Mouse (Mus musculus) neural tube, embryonic 12.5 days (tissue): ENCODE measurements around the gene Spon2. TPM values are rescaled to one million over a fixed set of nuclear protein-coding genes. Genes with fewer than 3 reads are reported as not detected.
A peak's percentile ranks its signal among the peaks of the same experiment; 100 is the strongest.

ENCODE experiments used
- ATAC-seq: fragments of 200-750 bp; cut with Nextera tagmentation; 2 replicates; pipeline ENCODE4 v1.8.0; 2017; ENCODE audit warnings: low read depth, mild to moderate bottlenecking, moderate TSS enrichment, moderate library complexity; ENCODE audit not compliant: low FRiP score
- H3K27ac ChIP-seq: fragments of 300-500 bp; sonication (generic); 2 replicates; pipeline ENCODE4 v1.5.1; 2016
- H3K27me3 ChIP-seq: fragments of 300-500 bp; sonication (generic); replicated peaks from 2 replicates; pipeline ENCODE4 v1.6.1; 2016; ENCODE audit warnings: mild to moderate bottlenecking
- H3K36me3 ChIP-seq: fragments of 300-500 bp; sonication (generic); 2 replicates; pipeline ENCODE4 v1.6.1; 2016; ENCODE audit warnings: mild to moderate bottlenecking
- H3K4me1 ChIP-seq: fragments of 300-500 bp; sonication (generic); 2 replicates; pipeline ENCODE4 v1.6.1; 2016
- H3K4me2 ChIP-seq: fragments of 300-500 bp; sonication (generic); replicated peaks from 2 replicates; pipeline ENCODE4 v1.6.1; 2016; ENCODE audit warnings: mild to moderate bottlenecking
- H3K4me3 ChIP-seq: fragments of 300-500 bp; sonication (generic); 2 replicates; pipeline ENCODE4 v1.5.1; 2016
- H3K9ac ChIP-seq: fragments of 300-500 bp; sonication (generic); 2 replicates; pipeline ENCODE4 v1.6.1; 2016; ENCODE audit warnings: mild to moderate bottlenecking
- H3K9me3 ChIP-seq: fragments of 300-500 bp; sonication (generic); 2 replicates; pipeline ENCODE4 v1.6.1; 2016; ENCODE audit warnings: mild to moderate bottlenecking
- WGBS: fragments of 180-500 bp; shearing (Covaris S2); methylation state at CpG from one replicate; pipeline ENCODE4 v1.1.7; 2016; 5-methylcytosine and 5-hydroxymethylcytosine counted together
- polyA plus RNA-seq: library from polyadenylated mRNA; unstranded; fragments of >200 nt; fragmentation: Nextera tagmentation; extraction: Ambion mirVana; gene quantifications from 2 replicates; pipeline ENCODE4 v1.2.1, GENCODE M21; 2016

Gene Spon2
- polyA plus RNA-seq, 1 experiment from 2014 or later, result 2.1 TPM

- no peaks in the 10 kb centered on the region for H3K36me3 ChIP-seq
- WGBS, result 89% methylated on average over 3 of the region's 3 CpGs
- no peaks in the 10 kb centered on the region for H3K27me3 ChIP-seq
- ATAC-seq, result no peak
- H3K4me3 ChIP-seq, result no peak overlapping the region
- H3K9ac ChIP-seq, result no peak overlapping the region
- H3K27ac ChIP-seq, result no peak overlapping the region
- H3K4me2 ChIP-seq, result no peak overlapping the region
- H3K4me1 ChIP-seq, result no peaks in the 10 kb centered on the region
- H3K9me3 ChIP-seq, result no peaks in the 10 kb centered on the region
Measured at GRCm38 (mm10) chr5:33210515-33210914, 7.7 kb downstream of the Spon2 start.

DNA sequence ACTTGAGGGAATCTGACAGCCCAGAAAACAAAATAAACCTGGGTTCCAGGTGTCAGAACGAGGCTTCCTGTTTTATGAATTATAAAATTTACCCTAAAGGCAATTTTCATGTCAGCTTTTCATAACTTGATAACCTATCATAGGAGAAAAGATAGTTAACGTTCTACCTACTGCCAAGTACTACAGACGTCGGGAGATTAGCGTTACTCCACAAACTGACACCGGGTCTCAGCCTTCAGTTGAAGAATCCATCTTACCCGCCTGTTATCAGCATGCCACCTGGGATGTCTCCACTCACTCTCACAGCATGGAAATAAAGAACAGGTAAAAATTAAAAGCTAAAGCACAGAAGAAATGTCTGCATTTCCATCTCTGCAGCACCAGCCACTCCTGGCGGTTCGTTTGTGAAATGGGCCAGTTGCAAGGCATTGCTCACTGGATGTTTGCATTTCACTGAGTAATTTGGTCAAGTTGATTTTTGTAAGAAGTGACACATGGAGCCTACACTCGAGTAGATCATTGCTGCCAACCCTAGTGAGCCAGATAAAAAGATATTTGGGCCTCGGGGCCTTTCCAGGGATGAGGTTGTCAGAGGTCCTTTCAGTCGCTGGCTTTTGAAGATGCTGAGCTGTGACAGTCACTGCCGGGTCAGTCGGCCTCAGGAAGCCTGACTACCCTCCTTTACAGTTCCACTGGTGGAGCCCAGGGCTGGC lies 9.6 kb downstream of the Spon2 start:
- Histone ChIP-seq H3K4me2 (no peak overlapping the region), H3K4me3 (no peak overlapping the region), H3K27me3 (no peaks in the 10 kb centered on the region), H3K9me3 (no peaks in the 10 kb centered on the region), H3K36me3 (no peaks in the 10 kb centered on the region), H3K4me1 (no peaks in the 10 kb centered on the region), H3K9ac (no peak overlapping the region), H3K27ac (no peak overlapping the region)
- no peak for ATAC-seq
- 82% methylated on average over 14 of the region's 14 CpGs for WGBS

GRCm38 (mm10) chr5:33207136-33207535 lies 11.1 kb downstream of the Spon2 start:
- no peak overlapping the region for H3K4me2 ChIP-seq
- no peak overlapping the region for H3K4me3 ChIP-seq
- no peak overlapping the region for H3K27ac ChIP-seq
- WGBS, result 68% methylated on average over 9 of the region's 9 CpGs
- no peak overlapping the region for H3K9ac ChIP-seq
- no peaks in the 10 kb centered on the region for H3K36me3 ChIP-seq
- no peaks in the 10 kb centered on the region for H3K27me3 ChIP-seq
- no peaks in the 10 kb centered on the region for H3K4me1 ChIP-seq
- no peaks in the 10 kb centered on the region for H3K9me3 ChIP-seq
- ATAC-seq, result no peak

GRCm38 (mm10) chr5:33206328-33206727 lies 11.9 kb downstream of the Spon2 start:
- Histone ChIP-seq H3K4me3 (no peak overlapping the region), H3K9me3 (no peaks in the 10 kb centered on the region), H3K36me3 (no peaks in the 10 kb centered on the region), H3K27ac (no peak overlapping the region), H3K4me2 (no peak overlapping the region), H3K27me3 (no peaks in the 10 kb centered on the region), H3K4me1 (no peaks in the 10 kb centered on the region), H3K9ac (no peak overlapping the region)
- WGBS, result 92% methylated on average over 7 of the region's 7 CpGs
- ATAC-seq, result no peak

DNA sequence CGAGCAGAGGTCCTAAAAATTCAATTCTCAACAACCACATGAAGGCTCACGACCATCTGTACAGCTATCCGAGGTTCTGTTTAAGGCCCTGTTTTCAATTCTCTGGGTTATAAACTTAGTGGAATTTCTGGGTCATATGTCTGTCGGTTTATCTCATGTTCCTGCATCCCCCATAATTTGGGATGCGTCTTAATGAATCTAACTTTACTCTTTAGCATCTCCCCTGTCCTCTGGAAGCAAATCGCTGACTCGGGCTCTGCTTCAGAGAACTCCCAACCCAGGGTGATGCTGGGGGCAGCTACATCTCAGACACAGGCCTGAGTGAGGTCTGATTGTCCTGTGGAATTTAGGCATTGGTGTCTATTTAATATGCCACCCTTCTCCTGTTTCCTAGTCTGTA lies 14.0 kb downstream of the Spon2 start:
- Histone ChIP-seq H3K4me2 (no peak overlapping the region), H3K9ac (no peak overlapping the region), H3K27me3 (no peaks in the 10 kb centered on the region), H3K27ac (no peak overlapping the region), H3K4me1 (no peaks in the 10 kb centered on the region), H3K9me3 (no peaks in the 10 kb centered on the region), H3K36me3 (no peaks in the 10 kb centered on the region), H3K4me3 (no peak overlapping the region)
- 79% methylated on average over 7 of the region's 7 CpGs for WGBS
- ATAC-seq, result no peak

DNA sequence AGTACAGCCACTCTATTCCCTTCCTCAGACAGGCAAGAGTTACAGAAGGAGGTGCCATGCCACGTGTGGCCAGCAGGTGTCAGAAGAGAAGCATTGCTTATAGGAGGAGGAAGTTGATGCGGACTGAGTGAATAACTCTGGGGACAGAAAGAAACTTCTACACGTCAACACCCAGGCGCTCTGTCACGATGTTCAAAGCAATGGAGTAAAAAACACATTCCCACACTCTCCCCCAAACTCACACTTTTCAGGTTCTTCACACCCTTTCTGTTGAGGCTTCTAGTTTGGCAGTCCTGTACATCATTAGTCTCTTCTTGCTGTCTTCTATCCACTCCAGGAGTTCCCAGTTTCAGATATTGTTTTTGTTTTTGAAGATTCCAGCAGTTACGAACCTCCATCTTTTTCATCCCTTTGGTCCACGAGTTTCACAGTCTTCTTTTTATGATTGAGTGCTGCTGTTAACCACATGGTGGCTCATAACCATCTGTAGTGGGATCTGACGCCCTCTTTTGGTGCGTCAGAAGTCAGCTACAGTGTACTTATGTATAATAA lies 14.5 kb downstream of the Spon2 start:
- H3K27me3 ChIP-seq, result no peaks in the 10 kb centered on the region
- 21% methylated on average over 9 of the region's 9 CpGs for WGBS
- H3K4me2 ChIP-seq, result peak overlapping the region; percentile 31; the same call in 1 of the 2 replicates
- peak; percentile 53; the same call in 1 of the 2 replicates for ATAC-seq
- H3K4me3 ChIP-seq, result no peak overlapping the region
- no peak overlapping the region for H3K9ac ChIP-seq
- H3K27ac ChIP-seq, result no peak overlapping the region
- H3K9me3 ChIP-seq, result no peaks in the 10 kb centered on the region
- no peaks in the 10 kb centered on the region for H3K4me1 ChIP-seq
- no peaks in the 10 kb centered on the region for H3K36me3 ChIP-seq

GRCm38 (mm10) chr5:33203171-33203565 lies 15.1 kb downstream of the Spon2 start:
- Histone ChIP-seq H3K4me1 (no peaks in the 10 kb centered on the region), H3K9ac (no peak overlapping the region), H3K36me3 (no peaks in the 10 kb centered on the region), H3K9me3 (no peaks in the 10 kb centered on the region), H3K27ac (no peak overlapping the region), H3K27me3 (no peaks in the 10 kb centered on the region), H3K4me3 (no peak overlapping the region), H3K4me2 (no peak overlapping the region)
- 81% methylated on average over 6 of the region's 6 CpGs for WGBS
- no peak for ATAC-seq

DNA sequence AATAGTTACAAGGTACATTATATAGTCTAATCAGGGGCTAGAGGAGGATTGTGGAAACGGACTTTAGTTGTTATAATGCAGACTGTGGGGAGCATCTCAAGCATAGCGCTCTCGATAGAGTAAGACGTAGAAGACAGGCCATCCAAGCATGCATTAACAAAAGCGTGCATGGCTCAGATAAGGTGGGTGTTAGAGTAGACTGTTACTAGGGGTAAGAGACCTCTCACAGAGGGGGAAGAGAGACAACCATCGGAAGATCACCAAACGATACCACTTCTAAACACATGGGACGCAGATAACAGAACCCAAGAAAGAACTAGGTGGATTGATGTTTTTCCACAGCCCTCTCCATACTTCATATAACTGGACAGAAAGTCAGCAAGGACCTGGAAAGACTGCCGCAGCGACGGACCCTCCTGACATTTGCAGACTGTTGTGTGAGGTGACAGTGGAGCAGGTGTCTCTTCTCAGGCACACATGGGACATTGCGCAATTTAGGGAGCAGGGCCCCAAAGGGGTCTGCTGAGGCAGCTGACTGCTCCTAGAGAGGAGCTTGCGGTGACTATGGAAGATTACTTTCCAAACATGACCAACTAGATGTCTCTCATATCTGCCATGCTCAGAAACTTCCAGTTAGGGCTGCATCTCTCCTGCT lies 15.6 kb downstream of the Spon2 start:
- Histone ChIP-seq H3K4me3 (no peak overlapping the region), H3K27me3 (no peaks in the 10 kb centered on the region), H3K27ac (no peak overlapping the region)

DNA sequence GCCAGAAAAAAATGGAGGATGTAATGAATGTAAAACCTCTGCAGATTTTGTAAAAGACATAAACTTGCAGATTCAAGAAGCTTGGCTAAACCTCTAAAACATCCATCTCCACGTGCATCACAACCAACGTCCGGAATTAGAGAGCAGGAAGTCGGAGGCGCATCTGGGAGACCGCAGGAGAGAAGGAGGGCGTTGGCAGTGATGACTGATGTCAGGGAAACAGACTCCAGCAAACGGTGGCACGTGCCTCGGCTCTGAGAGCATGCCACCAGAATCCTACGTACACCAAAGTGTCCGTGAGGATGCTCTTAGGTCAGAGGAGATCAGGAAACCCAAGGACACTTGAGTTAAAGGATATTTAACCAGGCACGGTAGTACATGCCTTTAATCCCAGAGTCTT lies 16.6 kb downstream of the Spon2 start:
- Histone ChIP-seq H3K4me3 (no peak overlapping the region), H3K9ac (no peak overlapping the region), H3K27me3 (no peaks in the 10 kb centered on the region), H3K9me3 (no peaks in the 10 kb centered on the region), H3K4me2 (no peak overlapping the region), H3K27ac (no peak overlapping the region), H3K4me1 (no peaks in the 10 kb centered on the region), H3K36me3 (no peaks in the 10 kb centered on the region)
- 72% methylated on average over 13 of the region's 13 CpGs for WGBS
- no peak for ATAC-seq

More for the DNA sequence above, 15.6 kb downstream of the Spon2 start:
- no peaks in the 10 kb centered on the region for H3K36me3 ChIP-seq
- H3K9ac ChIP-seq, result no peak overlapping the region
- H3K9me3 ChIP-seq, result no peaks in the 10 kb centered on the region
- no peak overlapping the region for H3K4me2 ChIP-seq
- no peaks in the 10 kb centered on the region for H3K4me1 ChIP-seq
- ATAC-seq, result no peak
- WGBS, result 85% methylated on average over 13 of the region's 13 CpGs

DNA sequence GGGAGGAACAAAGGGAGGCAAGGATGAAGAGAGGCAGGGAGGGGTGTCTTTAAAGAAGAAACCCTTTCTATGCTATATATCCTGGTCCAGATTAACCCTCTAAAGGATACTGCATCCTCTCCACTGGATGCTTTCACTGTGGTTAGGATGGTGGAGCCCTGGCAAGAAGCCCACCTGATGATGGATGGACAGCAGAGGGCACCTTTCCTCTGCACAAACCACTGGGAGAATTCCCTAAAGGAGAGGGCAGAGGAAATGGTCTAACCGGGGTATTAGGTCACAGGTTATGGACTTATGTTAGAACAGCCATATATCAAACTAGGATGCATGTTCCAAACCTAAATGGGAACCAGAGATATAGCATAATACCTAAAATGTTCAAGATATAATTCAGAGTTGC lies 18.2 kb downstream of the Spon2 start:
- H3K4me3 ChIP-seq, result no peak overlapping the region
- no peaks in the 10 kb centered on the region for H3K9me3 ChIP-seq
- no peak overlapping the region for H3K27ac ChIP-seq
- no peaks in the 10 kb centered on the region for H3K4me1 ChIP-seq
- no peaks in the 10 kb centered on the region for H3K27me3 ChIP-seq
- WGBS, result 47% methylated on average over 1 of the region's 1 CpGs
- no peaks in the 10 kb centered on the region for H3K36me3 ChIP-seq
- no peak overlapping the region for H3K4me2 ChIP-seq
- ATAC-seq, result no peak
- no peak overlapping the region for H3K9ac ChIP-seq

DNA sequence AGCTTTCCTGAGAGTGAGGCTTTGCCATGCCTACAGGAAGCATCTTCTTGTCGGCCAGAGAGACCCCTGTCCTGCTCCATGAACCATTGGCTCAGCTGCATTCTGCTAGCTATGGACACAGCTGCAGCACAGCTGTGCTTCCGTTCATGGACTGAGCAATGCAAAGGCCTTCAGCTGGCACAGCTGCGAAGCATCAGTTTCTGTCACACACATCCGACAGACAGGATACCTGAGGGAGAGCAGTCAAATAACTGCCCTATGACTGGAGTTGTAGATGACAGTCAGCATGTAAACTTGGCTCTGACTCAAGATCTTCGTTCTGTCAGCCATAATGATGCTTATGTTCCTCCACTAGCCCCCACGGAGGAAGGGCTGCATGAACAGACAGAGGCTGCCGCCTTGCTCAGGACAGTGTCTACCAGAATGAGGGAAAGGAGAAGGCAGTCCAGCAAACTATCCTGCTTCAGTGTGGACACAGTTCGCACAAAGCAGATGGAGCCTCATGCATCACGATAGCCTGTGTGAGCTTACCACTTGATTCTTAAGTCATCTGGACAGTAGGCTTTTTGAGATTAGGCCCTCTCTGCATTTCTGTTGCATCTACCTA lies 22.9 kb downstream of the Spon2 start:
- Histone ChIP-seq H3K27me3 (no peaks in the 10 kb centered on the region), H3K27ac (no peak overlapping the region), H3K4me2 (no peak overlapping the region), H3K9ac (no peak overlapping the region), H3K4me1 (no peaks in the 10 kb centered on the region), H3K36me3 (no peaks in the 10 kb centered on the region), H3K4me3 (no peak overlapping the region), H3K9me3 (no peaks in the 10 kb centered on the region)
- no peak for ATAC-seq
- 79% methylated on average over 9 of the region's 9 CpGs for WGBS

- 67% methylated on average over 7 of the region's 7 CpGs for WGBS
- no peaks in the 10 kb centered on the region for H3K36me3 ChIP-seq
- H3K4me1 ChIP-seq, result no peaks in the 10 kb centered on the region
- H3K9ac ChIP-seq, result no peak overlapping the region
- H3K9me3 ChIP-seq, result no peaks in the 10 kb centered on the region
- H3K4me2 ChIP-seq, result no peak overlapping the region
- no peak overlapping the region for H3K4me3 ChIP-seq
- H3K27me3 ChIP-seq, result no peaks in the 10 kb centered on the region
- no peak for ATAC-seq
- no peak overlapping the region for H3K27ac ChIP-seq
Measured at GRCm38 (mm10) chr5:33193567-33193966, 24.7 kb downstream of the Spon2 start.
